Mouse (Mus musculus) erythroblast, embryonic 14.5 days (primary cell): ENCODE results near the gene Rfx2.

ENCODE experiments used
- GATA1 ChIP-seq: IDR thresholded peaks from 2 replicates; pipeline ENCODE4 v1.6.1; 2012; ENCODE audit warnings: low read length, inconsistent platforms, mixed read lengths
- TAL1 ChIP-seq: IDR thresholded peaks from 3 replicates; pipeline ENCODE4 v1.6.1; 2012; ENCODE audit warnings: low read length, inconsistent platforms, mixed read lengths

- no peak for TF ChIP-seq GATA1
- no peak for TF ChIP-seq TAL1
These were observed 90.0 kb downstream of the Rfx2 start for GRCm38 (mm10) chr17:56740788-56741160.
